Mouse (Mus musculus) E14TG2a.4 (cell line): ENCODE measurements at regions not wholly inside any gene's neighbourhood (a gene's known extent, or its start where the extent isn't known, plus 50 kb on each side); places are given as distances from the start of the nearest gene placed in this dataset.

Experiments used
- CTCF ChIP-seq: conservative IDR thresholded peaks from 2 replicates; pipeline ENCODE4 v1.5.1; 2014; ENCODE audit warnings: low read length
- NANOG ChIP-seq: IDR thresholded peaks from 2 replicates; pipeline ENCODE4 v1.6.1; 2014; ENCODE audit warnings: borderline replicate concordance, low read length, mixed read lengths

- no peak for TF ChIP-seq CTCF
- TF ChIP-seq NANOG: no peak
Measured at GRCm38 (mm10) chr3:19044566-19044965, 583.9 kb downstream of the 1700064H15Rik start.
